8 mouse cellular contexts compared by ENCODE assay signal in the genomic region with DNA sequence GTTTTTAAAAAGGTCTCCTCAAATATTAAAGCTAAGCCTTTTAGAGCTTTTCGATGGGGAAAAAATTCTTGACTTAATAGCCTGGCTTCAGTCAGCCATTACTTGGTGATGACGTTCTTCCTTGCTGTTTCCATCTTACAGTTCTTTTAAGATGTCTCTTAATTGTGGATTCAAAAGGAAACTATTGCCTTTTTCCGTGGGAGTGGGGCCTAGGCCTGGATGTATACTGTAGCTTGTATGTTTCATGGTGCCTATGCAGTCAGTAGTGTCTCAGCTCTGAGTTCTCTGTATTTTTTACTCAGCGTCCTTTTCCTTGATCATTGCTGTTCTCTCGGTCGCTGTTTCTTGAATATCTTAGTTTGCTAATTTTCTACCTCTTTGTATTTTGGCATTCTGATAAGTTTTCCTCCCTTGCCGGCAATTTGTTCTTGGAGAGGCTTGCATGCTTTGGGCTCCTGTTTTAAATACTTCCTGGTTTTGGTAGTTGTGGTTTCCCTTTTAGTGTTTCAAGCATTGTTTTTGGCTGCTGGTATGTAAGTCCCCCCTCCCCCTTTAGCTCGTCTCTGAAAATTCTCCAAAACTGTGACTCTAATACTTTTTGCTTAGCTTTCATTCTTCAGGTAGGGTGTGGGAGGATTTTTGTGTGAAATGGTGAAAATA. TPM values are rescaled to one million over a fixed set of nuclear protein-coding genes. Genes with fewer than 3 reads are reported as not detected.
A peak's percentile ranks its signal among the peaks of the same experiment; 100 is the strongest.
DNase-seq lines count a peak whose midpoint lies in the region; ATAC-seq and TF ChIP-seq lines count a peak whose summit lies in the region.

No protein-coding gene starts in this region.

- peak overlapping the region; percentile 92 for H3K4me2 ChIP-seq in hindbrain, embryonic 13.5 days
- H3K4me2 ChIP-seq in midbrain, embryonic 14.5 days (ENCODE audit: low read length) = peak overlapping the region; percentile 74

- H3K9me3 ChIP-seq in G1E (replicated peaks) = no peaks in the 10 kb centered on the region
- H3K9me3 ChIP-seq in hindbrain, embryonic 13.5 days = no peaks in the 10 kb centered on the region
- H3K9me3 ChIP-seq in midbrain, embryonic 14.5 days (ENCODE audit: control insufficient read depth, low read length) = no peaks in the 10 kb centered on the region

- ATAC-seq in G1E (ENCODE audit: extremely low read depth, insufficient number of reproducible peaks, low FRiP score, poor library complexity, severe bottlenecking) = no peak
- no peak for ATAC-seq in hindbrain, embryonic 13.5 days (ENCODE audit: low FRiP score)
- ATAC-seq in midbrain, embryonic 14.5 days (ENCODE audit: low FRiP score, low TSS enrichment) = no peak

- no peaks in the 10 kb centered on the region for H3K27me3 ChIP-seq in kidney, adult 2 months (replicated peaks; ENCODE audit: control insufficient read depth, insufficient read depth, low read length)
- no peaks in the 10 kb centered on the region for H3K27me3 ChIP-seq in G1E (ENCODE audit: insufficient read depth, low read length)
- no peaks in the 10 kb centered on the region for H3K27me3 ChIP-seq in hindbrain, embryonic 13.5 days
- H3K27me3 ChIP-seq in midbrain, embryonic 14.5 days (ENCODE audit: control insufficient read depth, insufficient read depth, low read length) = no peaks in the 10 kb centered on the region

- H3K4me3 ChIP-seq in kidney, adult 2 months (ENCODE audit: insufficient read depth, low read depth, low read length) = peak overlapping the region; percentile 99
- H3K4me3 ChIP-seq in G1E (ENCODE audit: low read depth, low read length) = peak overlapping the region; percentile 87
- peak overlapping the region; percentile 91 for H3K4me3 ChIP-seq in hindbrain, embryonic 13.5 days
- peak overlapping the region; percentile 99 for H3K4me3 ChIP-seq in midbrain, embryonic 14.5 days (replicated peaks; ENCODE audit: low read depth, low read length)

- H3K27ac ChIP-seq in kidney, adult 2 months (ENCODE audit: insufficient read depth, low read depth, low read length) = peak overlapping the region; percentile 43; the same call in 1 of the 2 replicates
- H3K27ac ChIP-seq in hindbrain, embryonic 13.5 days = no peak overlapping the region
- no peak overlapping the region for H3K27ac ChIP-seq in midbrain, embryonic 14.5 days (replicated peaks; ENCODE audit: low read depth, low read length)

- under 1% methylated on average over 8 of the region's 8 CpGs for WGBS in kidney, adult 2 months
- 4% methylated on average over 8 of the region's 8 CpGs for WGBS in hindbrain, embryonic 13.5 days
- 4% methylated on average over 8 of the region's 8 CpGs for WGBS in midbrain, embryonic 14.5 days

- TF ChIP-seq CTCF in kidney, adult 2 months (conservative IDR thresholded peaks at IDR 0.05; ENCODE audit: insufficient read depth, insufficient read length, low read depth, low read length) = no peak
- TF ChIP-seq CTCF in G1E (IDR thresholded peaks at IDR 0.05; ENCODE audit: low read depth, low read length) = no peak

- TF ChIP-seq POLR2A in kidney, adult 2 months (IDR thresholded peaks at IDR 0.05; ENCODE audit: low read depth, low read length) = no peak

- peak overlapping the region; percentile 96 for H3K9ac ChIP-seq in hindbrain, embryonic 13.5 days
- peak overlapping the region; percentile 87 for H3K9ac ChIP-seq in midbrain, embryonic 14.5 days (replicated peaks; ENCODE audit: low read length)

- peaks cover 4% of the 10 kb centered on the region for H3K36me3 ChIP-seq in kidney, adult 2 months (ENCODE audit: control insufficient read depth, insufficient read depth, low read length)
- H3K36me3 ChIP-seq in G1E (replicated peaks) = peaks cover 35% of the 10 kb centered on the region
- peaks cover 27% of the 10 kb centered on the region for H3K36me3 ChIP-seq in hindbrain, embryonic 13.5 days
- H3K36me3 ChIP-seq in midbrain, embryonic 14.5 days (ENCODE audit: control insufficient read depth, insufficient read depth, low read length) = peaks cover 27% of the 10 kb centered on the region

- DNase-seq in kidney, adult 2 months = no peak
- no peak for DNase-seq in kidney, postnatal 10 days
- DNase-seq in G1E (ENCODE audit: low spot score) = no peak
- DNase-seq in midbrain, embryonic 14.5 days = no peak
- DNase-seq in urinary bladder, adult 18-20 months (ENCODE audit: low spot score in 2 of 2) = no peak
- DNase-seq in spleen, adult 12 weeks (ENCODE audit: low spot score) = no peak
- DNase-seq in adrenal gland, postnatal 36 days = no peak

- H3K4me1 ChIP-seq in kidney, adult 2 months (ENCODE audit: control insufficient read depth, insufficient read depth, low read length) = peaks cover 10% of the 10 kb centered on the region
- peaks cover 27% of the 10 kb centered on the region for H3K4me1 ChIP-seq in G1E (ENCODE audit: insufficient read depth, low read depth, low read length)
- H3K4me1 ChIP-seq in hindbrain, embryonic 13.5 days (replicated peaks) = peaks cover 40% of the 10 kb centered on the region
- peaks cover 31% of the 10 kb centered on the region for H3K4me1 ChIP-seq in midbrain, embryonic 14.5 days (ENCODE audit: control insufficient read depth, insufficient read depth, low read length)

RNA-seq across cellular contexts. Expression of gene Srrm2, which starts 14.2 kb away (rescaled TPM):
- polyA plus RNA-seq in kidney, adult 2 months (2012; rRNA removed) = 394 and 443 TPM in 2 replicates
- 1,039 and 1,150 TPM in 2 replicates for total RNA-seq in G1E (2014; fragmentation: Nextera tagmentation)
- total RNA-seq in G1E (2017) = 66.6 and 86.7 TPM in 2 replicates
- polyA plus RNA-seq in G1E (2012) = 141 and 329 TPM in 2 replicates
- polyA plus RNA-seq in hindbrain, embryonic 13.5 days (2015; fragmentation: Nextera tagmentation; extraction: Ambion mirVana) = 583 TPM in 2 replicates
- 498 and 502 TPM in 2 replicates for polyA plus RNA-seq in midbrain, embryonic 14.5 days (2014; fragmentation: Nextera tagmentation; extraction: Ambion mirVana)
- 100 to 1,000 TPM; 435 to 589 TPM for total RNA-seq in adrenal gland, postnatal 36 days (2021)

RNA-seq across cellular contexts. Expression of gene Flywch2, which starts 18.7 kb away (rescaled TPM):
- 9.3 and 12.2 TPM in 2 replicates for polyA plus RNA-seq in kidney, adult 2 months (2012; rRNA removed)
- total RNA-seq in G1E (2014; fragmentation: Nextera tagmentation) (not detected in 2 replicates), G1E (2017) (0.12 TPM in 1 of 2 replicates, not detected in the other)
- not detected in 2 replicates for polyA plus RNA-seq in G1E (2012)
- polyA plus RNA-seq in hindbrain, embryonic 13.5 days (2015; fragmentation: Nextera tagmentation; extraction: Ambion mirVana) = 68.1 and 79.0 TPM in 2 replicates
- 70.7 and 95.4 TPM in 2 replicates for polyA plus RNA-seq in midbrain, embryonic 14.5 days (2014; fragmentation: Nextera tagmentation; extraction: Ambion mirVana)
- total RNA-seq in adrenal gland, postnatal 36 days (2021) = 1 to 10 TPM; 6.9 to 8.8 TPM

RNA-seq across cellular contexts. Expression of gene Elob, which starts 24.4 kb away (rescaled TPM):
- 687 and 762 TPM in 2 replicates for polyA plus RNA-seq in kidney, adult 2 months (2012; rRNA removed)
- total RNA-seq in G1E (2014; fragmentation: Nextera tagmentation) = 452 and 468 TPM in 2 replicates
- 171 and 225 TPM in 2 replicates for total RNA-seq in G1E (2017)
- polyA plus RNA-seq in G1E (2012) = 658 and 984 TPM in 2 replicates
- polyA plus RNA-seq in hindbrain, embryonic 13.5 days (2015; fragmentation: Nextera tagmentation; extraction: Ambion mirVana) = 1,330 and 1,360 TPM in 2 replicates
- polyA plus RNA-seq in midbrain, embryonic 14.5 days (2014; fragmentation: Nextera tagmentation; extraction: Ambion mirVana) = 1,255 and 1,621 TPM in 2 replicates
- 100 to 1,000 TPM; 400 to 416 TPM for total RNA-seq in adrenal gland, postnatal 36 days (2021)

RNA-seq across cellular contexts. Expression of gene Prss33, which starts 31.3 kb away (rescaled TPM):
- polyA plus RNA-seq in kidney, adult 2 months (2012; rRNA removed) = not detected in 2 replicates
- not detected in 2 replicates for total RNA-seq in G1E (2014; fragmentation: Nextera tagmentation)
- total RNA-seq in G1E (2017) = 0.11 TPM in 1 of 2 replicates, not detected in the other
- polyA plus RNA-seq in G1E (2012) = not detected in 2 replicates
- polyA plus RNA-seq in hindbrain, embryonic 13.5 days (2015; fragmentation: Nextera tagmentation; extraction: Ambion mirVana) = 0.30 TPM in 2 replicates
- 0.41 TPM in 1 of 2 replicates, not detected in the other for polyA plus RNA-seq in midbrain, embryonic 14.5 days (2014; fragmentation: Nextera tagmentation; extraction: Ambion mirVana)
- not detected for total RNA-seq in adrenal gland, postnatal 36 days (2021)

RNA-seq across cellular contexts. Expression of gene Flywch1, which starts 33.2 kb away (rescaled TPM):
- 41.7 and 45.2 TPM in 2 replicates for polyA plus RNA-seq in kidney, adult 2 months (2012; rRNA removed)
- total RNA-seq in G1E (2014; fragmentation: Nextera tagmentation) = 11.9 and 14.1 TPM in 2 replicates
- total RNA-seq in G1E (2017) = 18.2 and 22.3 TPM in 2 replicates
- 42.7 and 44.6 TPM in 2 replicates for polyA plus RNA-seq in G1E (2012)
- 224 and 228 TPM in 2 replicates for polyA plus RNA-seq in hindbrain, embryonic 13.5 days (2015; fragmentation: Nextera tagmentation; extraction: Ambion mirVana)
- 210 and 220 TPM in 2 replicates for polyA plus RNA-seq in midbrain, embryonic 14.5 days (2014; fragmentation: Nextera tagmentation; extraction: Ambion mirVana)
- 10 to 100 TPM; 60.2 to 61.4 TPM for total RNA-seq in adrenal gland, postnatal 36 days (2021)

Comparison
In these comparisons a context has a peak if more than half of its experiments do, and no peak if none do; other contexts are left out.
1. RNA of gene Flywch2, which starts 18.7 kb away (polyA plus RNA-seq): 70.7 to 95.4 TPM in midbrain, embryonic 14.5 days, 68.1 to 79.0 TPM in hindbrain, embryonic 13.5 days and 9.3 to 12.2 TPM in kidney, adult 2 months; not detected in G1E; every median in the first group is over 10 times any median in the second.
2. Peak in every context shown above with its lines, with median percentiles within 50 percentile points of each other: H3K4me3 ChIP-seq.